Mouse (Mus musculus) urinary bladder, adult 18-20 months (tissue): ENCODE results near the gene Ilkap.

Experiments used
- DNase-seq, 2 experiments: peaks; one replicate each; pipeline ENCODE4 v3.0.0; 2022; ENCODE audit warnings: low spot score in 2 of 2, mixed read lengths in 2 of 2

Ilkap gene

GRCm38 (mm10) chr1:91398260-91399062 lies at the start of gene Ilkap:
Ilkap (minus strand) TSS chr1:91398815.
- DNase-seq: peak; percentile 70 to 78

DNA sequence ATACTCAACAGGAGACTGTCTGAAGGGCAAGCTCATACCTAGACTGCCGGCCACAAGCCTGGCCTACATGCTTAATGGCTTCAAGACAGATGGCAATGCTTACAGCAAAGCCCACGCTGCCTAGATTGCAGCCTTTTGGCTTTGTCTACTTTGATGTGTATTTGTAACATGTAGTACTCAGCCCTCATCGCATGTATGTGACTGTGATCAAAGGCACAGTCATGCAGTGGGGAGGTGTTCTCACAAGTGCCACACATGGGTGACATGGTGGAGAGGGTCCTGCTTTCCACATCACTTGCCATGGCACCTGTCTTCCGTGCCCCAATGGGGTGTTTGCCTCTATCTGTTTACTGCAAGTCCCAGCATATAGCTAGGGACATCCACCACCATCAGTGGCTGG lies 47.9 kb upstream of the Ilkap start:
- no peak for DNase-seq

- DNase-seq: peak; percentile 37 to 75
These were observed 47.4 kb upstream of the Ilkap start for GRCm38 (mm10) chr1:91446060-91446459.

DNA sequence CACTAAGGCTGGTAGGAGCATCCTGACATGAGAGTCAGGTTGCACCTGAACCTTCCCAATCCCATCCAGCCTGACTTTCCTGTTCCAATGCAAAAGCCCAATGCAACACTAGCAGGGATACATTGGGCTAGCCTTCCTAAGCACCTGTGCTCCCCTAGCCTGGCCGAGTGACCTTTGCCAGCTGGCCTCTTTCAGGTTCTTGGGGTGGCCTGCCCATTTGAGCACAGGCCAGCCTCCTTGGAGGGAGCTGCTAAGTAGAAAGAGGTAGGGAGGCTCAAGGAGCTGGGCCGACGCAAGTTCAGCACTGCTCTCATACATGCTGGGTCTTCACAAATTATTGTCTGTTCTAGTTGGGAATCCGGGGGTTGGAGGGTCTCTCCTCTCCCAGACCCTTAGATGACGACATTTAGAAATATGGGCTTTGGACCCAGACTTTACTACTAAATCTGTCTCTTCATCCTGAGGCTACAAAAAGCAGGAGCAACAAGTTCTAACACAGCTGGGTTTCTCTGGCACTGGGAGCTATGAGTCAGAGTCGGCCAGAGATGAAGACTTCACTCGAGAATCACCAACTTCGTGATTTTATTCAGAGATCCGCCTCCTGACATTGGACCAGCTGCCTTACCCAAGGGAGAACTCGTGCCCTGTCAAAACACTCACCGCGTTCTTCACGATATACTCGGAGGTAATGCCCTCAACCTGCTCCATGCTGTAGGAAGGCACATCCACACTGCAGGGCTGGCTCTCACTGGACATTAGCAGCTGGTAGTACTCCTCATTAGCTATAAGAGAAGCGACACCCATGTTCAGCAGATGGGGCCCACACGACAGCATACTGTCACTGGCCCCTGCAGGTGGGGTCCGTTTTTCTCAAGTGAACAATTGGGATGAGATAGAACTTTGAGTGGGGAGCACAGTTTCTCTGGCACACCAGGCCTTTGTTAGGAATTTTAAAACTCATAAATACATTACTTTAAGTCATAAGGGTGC lies 46.5 kb upstream of the Ilkap start:
- no peak for DNase-seq

DNA sequence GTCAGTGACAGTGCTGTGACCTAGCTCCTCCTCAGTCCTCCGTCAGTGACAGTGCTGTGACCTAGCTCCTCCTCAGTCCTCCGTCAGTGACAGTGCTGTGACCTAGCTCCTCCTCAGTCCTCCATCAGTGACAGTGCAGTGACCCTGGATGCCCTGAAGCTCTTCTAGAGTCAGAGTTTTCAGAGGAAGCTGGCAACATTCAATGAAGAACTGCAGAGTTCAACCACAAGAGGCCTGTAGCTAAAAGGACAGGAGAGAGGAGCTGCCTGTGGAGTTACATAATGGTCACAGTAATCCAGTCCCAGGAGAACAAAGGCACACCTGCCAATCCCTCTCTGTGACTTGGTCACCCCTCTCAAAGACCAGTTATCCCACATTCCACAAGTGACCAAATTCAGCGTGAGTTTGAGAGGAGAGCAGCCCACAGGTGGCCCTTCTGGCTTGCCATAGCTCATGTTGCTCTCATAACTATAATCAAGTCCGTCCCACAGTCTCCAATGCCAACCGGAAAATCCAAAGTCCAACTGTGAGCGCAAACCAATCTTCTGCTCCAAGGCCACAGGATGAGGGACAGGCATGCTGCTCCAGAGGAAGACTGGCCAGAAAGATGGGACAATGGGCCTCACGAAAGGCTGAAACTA lies 43.9 kb upstream of the Ilkap start:
- DNase-seq: no peak

- DNase-seq: no peak
These were observed 43.2 kb upstream of the Ilkap start for GRCm38 (mm10) chr1:91441855-91442254.

DNA sequence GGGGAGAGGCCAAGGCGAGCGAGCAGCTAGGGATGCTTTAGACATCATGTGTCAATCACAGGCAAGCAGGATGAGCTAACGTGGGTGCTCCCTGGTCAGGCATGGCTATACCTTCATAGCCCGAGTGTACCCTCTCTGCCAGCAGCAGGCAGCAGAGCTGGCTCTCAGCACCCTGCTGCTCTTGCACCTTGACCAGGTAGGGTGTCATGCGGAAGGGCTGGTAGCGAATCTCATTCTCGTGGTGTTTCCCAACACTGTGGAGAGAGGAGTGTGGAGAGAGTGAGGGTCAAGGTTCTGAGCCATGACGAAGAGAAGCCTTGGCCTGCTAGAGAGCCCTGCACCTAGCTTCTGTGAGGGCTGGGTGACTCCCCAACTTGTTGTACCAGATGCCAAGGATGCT lies 41.2 kb upstream of the Ilkap start:
- no peak for DNase-seq

- DNase-seq: no peak
These were observed 39.0 kb upstream of the Ilkap start for GRCm38 (mm10) chr1:91437573-91437972.

GRCm38 (mm10) chr1:91437083-91437400 lies 38.4 kb upstream of the Ilkap start:
- no peak for DNase-seq

GRCm38 (mm10) chr1:91436380-91437082 lies 37.9 kb upstream of the Ilkap start:
- DNase-seq: peak; percentile 68 to 79

GRCm38 (mm10) chr1:91435606-91436130 lies 37.1 kb upstream of the Ilkap start:
- no peak for DNase-seq

DNA sequence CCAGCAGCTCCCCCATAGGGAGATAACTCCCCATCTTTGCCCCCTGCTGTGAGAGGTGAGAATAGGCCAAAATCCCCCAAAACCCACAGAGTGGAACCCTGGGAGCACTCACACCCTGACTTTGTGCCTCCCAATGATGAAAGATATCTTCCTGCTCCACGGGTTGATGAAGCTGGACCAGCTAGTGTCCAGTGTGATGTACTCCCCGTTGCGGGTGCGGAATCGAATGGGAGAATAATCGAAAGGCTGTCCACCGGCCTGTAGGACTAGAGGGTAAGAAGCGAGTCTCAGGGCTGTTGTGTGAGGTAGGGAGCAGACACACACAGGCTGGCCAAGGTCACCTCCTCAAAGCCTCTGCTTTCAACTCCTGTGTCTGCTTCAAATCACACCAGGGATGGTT lies 36.3 kb upstream of the Ilkap start:
- DNase-seq: no peak

- DNase-seq: no peak
These were observed 32.1 kb upstream of the Ilkap start for GRCm38 (mm10) chr1:91430761-91431160.

- no peak for DNase-seq
These were observed 30.6 kb upstream of the Ilkap start for GRCm38 (mm10) chr1:91429212-91429611.

GRCm38 (mm10) chr1:91428614-91429013 lies 30.0 kb upstream of the Ilkap start:
- peak; percentile 70 to 74 for DNase-seq

GRCm38 (mm10) chr1:91426397-91426796 lies 27.8 kb upstream of the Ilkap start:
- DNase-seq: no peak

- no peak for DNase-seq
These were observed 22.0 kb upstream of the Ilkap start for GRCm38 (mm10) chr1:91420601-91421065.

GRCm38 (mm10) chr1:91419862-91420600 lies 21.4 kb upstream of the Ilkap start:
- no peak for DNase-seq

- DNase-seq: no peak
These were observed 19.4 kb upstream of the Ilkap start for GRCm38 (mm10) chr1:91417991-91418390.

DNA sequence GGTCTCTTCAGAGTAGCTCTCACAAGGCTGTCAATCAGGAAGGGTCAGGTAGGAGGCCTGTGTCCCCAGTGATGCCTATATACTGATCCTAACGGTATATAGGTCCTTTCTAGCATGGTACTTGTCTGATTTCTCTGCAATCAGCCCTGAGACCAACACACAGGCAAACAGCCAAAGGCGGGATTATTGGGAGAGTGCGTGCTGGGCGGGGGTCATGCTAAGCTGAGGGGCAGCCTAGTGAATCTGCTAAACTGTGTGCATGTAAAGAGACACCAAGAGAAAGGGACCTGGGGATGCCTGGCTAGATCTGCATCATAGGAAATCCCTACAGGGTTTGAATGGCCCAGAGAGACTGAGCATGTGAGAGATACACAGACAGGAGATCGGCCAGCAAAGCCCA lies 16.7 kb upstream of the Ilkap start:
- DNase-seq: no peak

DNA sequence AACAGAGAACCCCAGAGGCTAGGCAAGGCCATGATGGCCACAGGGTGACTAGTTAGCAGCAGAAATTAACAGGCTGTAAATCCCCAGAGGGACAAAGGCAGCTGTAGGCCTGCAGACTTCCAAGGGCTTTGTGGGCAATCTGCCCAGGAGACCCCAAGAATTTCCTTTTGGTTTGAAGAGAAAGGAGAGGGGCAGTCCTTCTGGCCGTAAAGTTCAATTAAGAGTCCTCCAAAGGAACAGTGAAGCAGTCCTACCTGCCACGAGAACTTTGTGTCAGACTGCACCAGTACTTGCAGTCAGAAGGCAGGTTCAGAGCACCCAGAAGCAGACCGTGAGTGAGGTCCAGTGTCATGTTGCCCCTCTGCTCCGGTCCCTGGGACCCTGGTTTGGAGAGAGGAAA lies 16.3 kb upstream of the Ilkap start:
- no peak for DNase-seq
